ENCODE assay signal across 8 mouse cellular contexts in the genomic region with DNA sequence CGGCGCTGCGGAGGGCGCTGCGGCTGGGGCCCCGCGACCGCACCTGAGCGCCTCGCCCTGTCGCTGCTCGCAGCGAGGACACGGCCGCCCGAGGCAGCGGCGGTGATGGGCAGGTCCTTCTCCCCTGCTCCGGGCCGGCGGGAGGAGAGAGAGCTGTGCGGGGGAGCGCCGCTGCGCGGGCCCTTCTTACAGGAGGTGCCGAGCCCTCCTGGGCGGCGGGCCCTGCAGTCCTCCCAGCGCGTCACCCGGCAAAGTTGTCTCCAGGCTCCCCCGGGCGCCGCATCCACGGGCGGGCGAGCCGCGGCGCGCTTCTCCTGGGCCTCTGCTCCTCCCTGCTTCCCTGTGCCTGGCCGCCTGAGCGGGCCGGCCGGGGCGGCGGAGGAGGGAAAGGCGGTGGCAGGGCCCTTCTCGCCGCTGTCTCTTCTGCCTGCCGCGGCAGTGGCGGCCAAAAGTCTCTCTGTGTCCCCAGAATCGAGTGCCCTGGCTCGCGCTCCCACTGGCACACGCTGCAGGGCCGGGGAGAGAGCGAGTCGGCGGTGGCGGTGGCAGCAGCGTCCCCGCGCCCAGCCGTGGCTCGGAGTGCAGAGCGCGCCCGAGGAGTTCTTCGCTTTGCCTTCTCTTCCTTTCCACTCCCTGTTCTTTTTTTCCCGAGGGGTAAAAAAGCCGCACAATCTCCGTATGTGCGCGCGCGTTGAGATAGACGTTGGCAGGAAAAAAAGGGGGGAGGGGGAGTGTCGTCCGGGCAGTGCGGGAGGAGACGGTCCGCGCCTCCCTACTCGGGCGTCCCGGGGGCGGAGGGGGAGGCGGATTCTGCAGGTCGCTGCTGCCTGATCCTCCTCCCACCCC. TPM values are rescaled to one million over a fixed set of nuclear protein-coding genes. Genes with fewer than 3 reads are reported as not detected.
DNase-seq lines count a peak whose midpoint lies in the region; ATAC-seq and TF ChIP-seq lines count a peak whose summit lies in the region.

TSS of gene Inhbb (minus strand) at position 673 of the 846 bp plus-strand sequence.

- no peaks in the 10 kb centered on the region for H3K9me3 ChIP-seq in heart, embryonic 12.5 days (replicated peaks)

- WGBS in thymus, adult 2 months: 1% methylated on average over 90 of the region's 92 CpGs
- under 1% methylated on average over 79 of the region's 92 CpGs for WGBS in heart, embryonic 12.5 days

- H3K4me2 ChIP-seq in heart, embryonic 12.5 days: peak within 1 kb of the TSS; percentile 99

- no peak for DNase-seq in thymus, adult 2 months
- DNase-seq in thymus, postnatal 10 days (ENCODE audit: low spot score in 2 of 2): no peak
- DNase-seq in embryo, embryonic 11 days: peak; percentile 61
- peak; percentile 18 to 45 for DNase-seq in kidney, postnatal 25 days
- DNase-seq in lung, postnatal 10 days: peak; percentile 49
- peak; percentile 68 for DNase-seq in right cerebral cortex, postnatal 25 days
- DNase-seq in thymus, postnatal 0 days (ENCODE audit: low spot score): no peak

- H3K36me3 ChIP-seq in thymus, adult 2 months (ENCODE audit: control insufficient read depth, insufficient read depth, low read length): no peaks in the 10 kb centered on the region
- no peaks in the 10 kb centered on the region for H3K36me3 ChIP-seq in heart, embryonic 12.5 days

- H3K4me1 ChIP-seq in thymus, adult 2 months (replicated peaks; ENCODE audit: control insufficient read depth, insufficient read depth, low read length): no peaks in the 10 kb centered on the region; the same call in 1 of the 2 replicates
- H3K4me1 ChIP-seq in heart, embryonic 12.5 days (replicated peaks): peaks cover 26% of the 10 kb centered on the region

- ATAC-seq in heart, embryonic 12.5 days (ENCODE audit: insufficient number of reproducible peaks, low FRiP score): peak; percentile 46

- H3K9ac ChIP-seq in heart, embryonic 12.5 days: peak within 1 kb of the TSS; percentile 70

- H3K4me3 ChIP-seq in thymus, adult 2 months (ENCODE audit: control insufficient read depth, insufficient read depth, low read length): peak within 1 kb of the TSS; percentile 19
- peak within 1 kb of the TSS; percentile 72 for H3K4me3 ChIP-seq in heart, embryonic 12.5 days

- H3K27ac ChIP-seq in thymus, adult 2 months (ENCODE audit: control insufficient read depth, insufficient read depth, low read length): no peak within 1 kb of the TSS
- no peak within 1 kb of the TSS for H3K27ac ChIP-seq in heart, embryonic 12.5 days (ENCODE audit: poor library complexity, severe bottlenecking)

- TF ChIP-seq POLR2A in thymus, adult 2 months (IDR thresholded peaks at IDR 0.05; ENCODE audit: control insufficient read depth, extremely low read depth, insufficient read depth, low read length, poor library complexity): no peak

- peaks cover 26% of the 10 kb centered on the region for H3K27me3 ChIP-seq in thymus, adult 2 months (ENCODE audit: control insufficient read depth, insufficient read depth, low read length)
- peaks cover 90% of the 10 kb centered on the region for H3K27me3 ChIP-seq in heart, embryonic 12.5 days (replicated peaks)

- TF ChIP-seq CTCF in thymus, adult 2 months (IDR thresholded peaks at IDR 0.05; ENCODE audit: borderline replicate concordance, control insufficient read depth, extremely low read depth, insufficient read depth, low read length, poor library complexity): no peak

RNA-seq across cellular contexts. Expression of gene Inhbb, which starts in this region (rescaled TPM):
- 2.5 and 3.6 TPM in 2 replicates for polyA plus RNA-seq in thymus, adult 2 months (2012; rRNA removed)
- 0.26 and 0.49 TPM in 2 replicates for polyA plus RNA-seq in heart, embryonic 12.5 days (2016; fragmentation: Nextera tagmentation; extraction: Ambion mirVana)
- 0.56 and 0.93 TPM in 2 replicates for polyA plus RNA-seq in thymus, postnatal 0 days (2015; fragmentation: Nextera tagmentation; extraction: Ambion mirVana)

Comparison
In these comparisons a context has a peak if more than half of its experiments do, and no peak if none do; other contexts are left out.
1. Peak in ATAC-seq, H3K4me3 ChIP-seq, H3K9ac ChIP-seq and H3K4me2 ChIP-seq in heart, embryonic 12.5 days; RNA of the gene not detected or under 1 TPM.
2. DNase-seq: peak in embryo, embryonic 11 days (single experiment), kidney, postnatal 25 days (2 of 2), lung, postnatal 10 days (single experiment) and right cerebral cortex, postnatal 25 days (single experiment); none in thymus, adult 2 months (single experiment), thymus, postnatal 10 days (0 of 2) and thymus, postnatal 0 days (single experiment).